In genomic region chr13:63513374-63514098, GRCm38 (mm10) we compare ENCODE assay signal across 9 mouse cellular contexts. TPM values are rescaled to one million over a fixed set of nuclear protein-coding genes. Genes with fewer than 3 reads are reported as not detected.
A peak's percentile ranks its signal among the peaks of the same experiment; 100 is the strongest.
DNase-seq lines count a peak whose midpoint lies in the region; ATAC-seq and TF ChIP-seq lines count a peak whose summit lies in the region.
"Had no signal": no experiment of that assay in that cellular context is flagged by ENCODE, and none has a peak within 500 bp of the region (broad histone marks: within the 10 kb centered on the region; RNA-seq: fewer than 3 reads in every experiment).

No protein-coding gene starts in this region.

- no peaks in the 10 kb centered on the region for H3K27me3 ChIP-seq in intestine, embryonic 16.5 days (replicated peaks; ENCODE audit: control insufficient read depth, insufficient read depth, low read length)
- H3K27me3 ChIP-seq in intestine, embryonic 15.5 days (replicated peaks): no peaks in the 10 kb centered on the region
- no peaks in the 10 kb centered on the region for H3K27me3 ChIP-seq in myocyte (ENCODE audit: control insufficient read depth, insufficient read depth, insufficient read length)
- H3K27me3 ChIP-seq: liver, embryonic 15.5 days had no signal

- H3K36me3 ChIP-seq in intestine, embryonic 16.5 days (ENCODE audit: control insufficient read depth, insufficient read depth, low read length): peaks cover 35% of the 10 kb centered on the region
- peaks cover 70% of the 10 kb centered on the region for H3K36me3 ChIP-seq in intestine, embryonic 15.5 days
- H3K36me3 ChIP-seq in myocyte (ENCODE audit: control insufficient read depth, insufficient read depth): peaks cover 16% of the 10 kb centered on the region

- no peak for ATAC-seq in intestine, embryonic 16.5 days
- ATAC-seq in intestine, embryonic 15.5 days: no peak
- no peak for ATAC-seq in inflammation-experienced regulatory T-cells, adult 6 months

- DNase-seq in R1 (ENCODE audit: low read depth, low spot score): peak; percentile 64
- peak; percentile 52 to 68 for DNase-seq in cerebellum, postnatal 25 days
- no peak for DNase-seq in thymus, postnatal 0 days (ENCODE audit: low spot score)
- DNase-seq: thymus, postnatal 25 days had no signal

- 69% methylated on average over 26 of the region's 26 CpGs for WGBS in intestine, embryonic 16.5 days
- WGBS in intestine, embryonic 15.5 days: 68% methylated on average over 26 of the region's 26 CpGs

- no peak for TF ChIP-seq POLR2A in myocyte (IDR thresholded peaks at IDR 0.05; ENCODE audit: insufficient read length, low read depth)

- H3ac ChIP-seq in myocyte (ENCODE audit: control insufficient read depth, insufficient read length): no peak overlapping the region

- H3K4me1 ChIP-seq in intestine, embryonic 16.5 days (ENCODE audit: control insufficient read depth, insufficient read depth, low read length): 0 out of 2 replicates have a peak, but pooled peaks cover 4% of the 10 kb centered on the region
- peaks cover 4% of the 10 kb centered on the region for H3K4me1 ChIP-seq in intestine, embryonic 15.5 days (replicated peaks)
- H3K4me1 ChIP-seq: liver, embryonic 15.5 days had no signal

- no peaks in the 10 kb centered on the region for H3K9me3 ChIP-seq in intestine, embryonic 16.5 days (ENCODE audit: control insufficient read depth, low read length)
- no peaks in the 10 kb centered on the region for H3K9me3 ChIP-seq in intestine, embryonic 15.5 days
- H3K9me3 ChIP-seq: liver, embryonic 15.5 days had no signal

- no peak overlapping the region for H3K4me3 ChIP-seq in intestine, embryonic 16.5 days (ENCODE audit: low read length)
- no peak overlapping the region for H3K4me3 ChIP-seq in intestine, embryonic 15.5 days (replicated peaks)
- no peak overlapping the region for H3K4me3 ChIP-seq in myocyte
- H3K4me3 ChIP-seq: liver, embryonic 15.5 days had no signal

- peak overlapping the region; percentile 36; the same call in 1 of the 2 replicates for H3K27ac ChIP-seq in intestine, embryonic 16.5 days (ENCODE audit: low read length)
- H3K27ac ChIP-seq in intestine, embryonic 15.5 days: no peak overlapping the region
- H3K27ac ChIP-seq: liver, embryonic 15.5 days had no signal

- no peak overlapping the region for H3K4me2 ChIP-seq in intestine, embryonic 16.5 days (ENCODE audit: low read depth, low read length)
- H3K4me2 ChIP-seq in intestine, embryonic 15.5 days (replicated peaks): no peak overlapping the region
- peak overlapping the region; percentile 39 for H3K4me2 ChIP-seq in myocyte (ENCODE audit: low read depth)
- H3K4me2 ChIP-seq: liver, embryonic 15.5 days had no signal

- H3K79me2 ChIP-seq in myocyte (ENCODE audit: control insufficient read depth, insufficient read depth): no peaks in the 10 kb centered on the region

- H3K9ac ChIP-seq in intestine, embryonic 16.5 days (ENCODE audit: low read depth, low read length): no peak overlapping the region
- no peak overlapping the region for H3K9ac ChIP-seq in intestine, embryonic 15.5 days
- H3K9ac ChIP-seq: liver, embryonic 15.5 days had no signal

TF ChIP-seq in myocyte, 11 proteins besides CTCF, POLR2A, EP300 and RAD21:
- TF ChIP-seq TCF12 (IDR thresholded peaks at IDR 0.05; ENCODE audit: insufficient read depth, poor library complexity, severe bottlenecking): no peak
- no peak for TF ChIP-seq REST (IDR thresholded peaks at IDR 0.05; ENCODE audit: insufficient read depth, insufficient read length)
- no peak for TF ChIP-seq MAX (IDR thresholded peaks at IDR 0.05; ENCODE audit: low read depth)
- TF ChIP-seq CEBPB (IDR thresholded peaks at IDR 0.05; ENCODE audit: insufficient read depth, poor library complexity, severe bottlenecking): no peak
- TF ChIP-seq E2F4 (IDR thresholded peaks at IDR 0.05; ENCODE audit: insufficient read depth): no peak
- no peak for TF ChIP-seq USF1 (IDR thresholded peaks at IDR 0.05; ENCODE audit: low read depth)
- no peak for TF ChIP-seq POLR2AphosphoS2 (IDR thresholded peaks at IDR 0.05; ENCODE audit: insufficient read length, low read depth)
- TF ChIP-seq MYOG (IDR thresholded peaks at IDR 0.05; ENCODE audit: control insufficient read depth in 1 of 3, insufficient read depth in 1 of 3, insufficient read length in 2 of 3, low read depth in 2 of 3): no peak
- TF ChIP-seq MYOD1 (IDR thresholded peaks at IDR 0.05; ENCODE audit: control insufficient read depth in 1 of 3, insufficient read length in 2 of 3, low read depth in 2 of 3): no peak
- TF ChIP-seq TCF3 (IDR thresholded peaks at IDR 0.05; ENCODE audit: insufficient read length, low read depth): no peak
- no peak for TF ChIP-seq SRF (IDR thresholded peaks at IDR 0.05; ENCODE audit: control insufficient read depth, insufficient read length, low read depth)

RNA-seq across cellular contexts. Expression of gene Fancc, which starts 16.5 kb away (rescaled TPM):
- polyA plus RNA-seq in intestine, embryonic 16.5 days (2015; fragmentation: Nextera tagmentation; extraction: Ambion mirVana): 15.4 and 19.0 TPM in 2 replicates
- polyA plus RNA-seq in intestine, embryonic 15.5 days (2015; fragmentation: Nextera tagmentation; extraction: Ambion mirVana): 17.1 and 17.7 TPM in 2 replicates
- 8.1 TPM for polyA plus RNA-seq in myocyte (2012; fragmentation: generic; extraction: Trizol)
- 15.9 and 16.8 TPM in 2 replicates for polyA plus RNA-seq in thymus, postnatal 0 days (2015; fragmentation: Nextera tagmentation; extraction: Ambion mirVana)
- 10 to 100 TPM in 2 of 3 experiments, 1 to 10 TPM in 1; 8.5 to 18.0 (median 14.4) TPM for polyA plus RNA-seq in inflammation-experienced regulatory T-cells, adult 6 months (2017; shearing (Covaris generic))

RNA-seq across cellular contexts. Expression of gene Ptch1, which starts 59.9 kb away (rescaled TPM):
- polyA plus RNA-seq in intestine, embryonic 16.5 days (2015; fragmentation: Nextera tagmentation; extraction: Ambion mirVana): 24.5 and 25.5 TPM in 2 replicates
- 30.5 and 34.1 TPM in 2 replicates for polyA plus RNA-seq in intestine, embryonic 15.5 days (2015; fragmentation: Nextera tagmentation; extraction: Ambion mirVana)
- polyA plus RNA-seq in myocyte (2012; fragmentation: generic; extraction: Trizol): 2.2 TPM
- 6.4 and 6.7 TPM in 2 replicates for polyA plus RNA-seq in thymus, postnatal 0 days (2015; fragmentation: Nextera tagmentation; extraction: Ambion mirVana)
- 10 to 100 TPM in 2 of 3 experiments, 1 to 10 TPM in 1; 9.5 to 13.2 (median 12.1) TPM for polyA plus RNA-seq in inflammation-experienced regulatory T-cells, adult 6 months (2017; shearing (Covaris generic))
